Mouse (Mus musculus): ENCODE measurements around the gene Adck1. TPM values are rescaled to one million over a fixed set of nuclear protein-coding genes. Genes with fewer than 3 reads are reported as not detected.

Adck1 gene
- total and polyA plus RNA-seq, 3 experiments = 30.6 to 34.3 TPM; not detected in 1

GRCm38 (mm10) chr12:88432277-88432676, 71.9 kb downstream of the Adck1 start (continued):
- TF ChIP-seq ZC3H11A (IDR thresholded peaks at IDR 0.05; ENCODE audit: low read depth, low read length) = no peak
- no peak for TF ChIP-seq MXI1 (IDR thresholded peaks at IDR 0.05; ENCODE audit: low read depth, low read length)
- no peak for TF ChIP-seq SMC3 (IDR thresholded peaks at IDR 0.05; ENCODE audit: low read depth, low read length)
- TF ChIP-seq USF1 (IDR thresholded peaks at IDR 0.05; ENCODE audit: low read depth, low read length) = no peak

- H3K36me3 ChIP-seq (ENCODE audit: control insufficient read depth in 1 of 2, insufficient read depth in 2 of 2, low read length in 2 of 2) = peaks cover 0 to 21% of the 10 kb centered on the region in 2 experiments; a peak in 2 of 4 replicates
- no peak overlapping the region for H3K9ac ChIP-seq (ENCODE audit: control insufficient read depth, low read depth, low read length, poor library complexity, severe bottlenecking)
- no peak for DNase-seq (ENCODE audit: low read depth, low spot score)
- H3K27ac ChIP-seq (ENCODE audit: control insufficient read depth, low read depth, low read length) = no peak overlapping the region
- TF ChIP-seq CHD1 (IDR thresholded peaks at IDR 0.05; ENCODE audit: low read depth, low read length) (no peak), RCOR1 (IDR thresholded peaks at IDR 0.05; ENCODE audit: low read depth, low read length) (no peak), MYC (IDR thresholded peaks at IDR 0.05; ENCODE audit: low read depth, low read length) (no peak), ZKSCAN1 (IDR thresholded peaks at IDR 0.05; ENCODE audit: low read depth, low read length) (no peak), MYB (IDR thresholded peaks at IDR 0.05; ENCODE audit: low read depth, low read length) (no peak), ETS1 (IDR thresholded peaks at IDR 0.05; ENCODE audit: low read depth, low read length) (no peak), NELFE (IDR thresholded peaks at IDR 0.05; ENCODE audit: low read depth, low read length) (no peak), SMC3 (IDR thresholded peaks at IDR 0.05; ENCODE audit: low read depth, low read length) (no peak), POLR2AphosphoS2 (IDR thresholded peaks at IDR 0.05; ENCODE audit: low read length) (no peak), GATA1 (IDR thresholded peaks at IDR 0.05; ENCODE audit: low read depth, low read length) (no peak), POLR2A (IDR thresholded peaks at IDR 0.05; ENCODE audit: control insufficient read depth in 1 of 2, insufficient read depth in 1 of 2, low read depth in 1 of 2, low read length in 2 of 2, poor library complexity in 1 of 2) (no peak), JUND (IDR thresholded peaks at IDR 0.05; ENCODE audit: low read depth, low read length) (no peak), KAT2A (conservative IDR thresholded peaks at IDR 0.05; ENCODE audit: low read depth, low read length) (no peak), ZC3H11A (IDR thresholded peaks at IDR 0.05; ENCODE audit: low read depth, low read length) (no peak), MEF2A (IDR thresholded peaks at IDR 0.05; ENCODE audit: extremely low read depth, insufficient replicate concordance, low read depth, low read length, poor library complexity, severe bottlenecking) (no peak), MAX (IDR thresholded peaks at IDR 0.05; ENCODE audit: low read length) (no peak), ZNF384 (IDR thresholded peaks at IDR 0.05; ENCODE audit: low read depth, low read length) (no peak), USF1 (IDR thresholded peaks at IDR 0.05; ENCODE audit: low read depth, low read length) (no peak)
- H3K79me2 ChIP-seq (ENCODE audit: control insufficient read depth, insufficient read depth, low read length, poor library complexity) = no peaks in the 10 kb centered on the region
- no peaks in the 10 kb centered on the region for H3K9me3 ChIP-seq (replicated peaks; ENCODE audit: insufficient read depth, low read length)
- no peak overlapping the region for H3K4me3 ChIP-seq (ENCODE audit: control insufficient read depth in 1 of 2, insufficient read depth in 1 of 2, low read depth in 2 of 2, low read length in 2 of 2)
- no peaks in the 10 kb centered on the region for H3K27me3 ChIP-seq (ENCODE audit: control insufficient read depth in 1 of 2, insufficient read depth in 2 of 2, low read length in 2 of 2)
- peaks cover 11 to 31% of the 10 kb centered on the region in 2 experiments for H3K4me1 ChIP-seq (ENCODE audit: control insufficient read depth in 1 of 2, insufficient read depth in 2 of 2, low read length in 2 of 2)
Observed at GRCm38 (mm10) chr12:88433171-88433570, 72.8 kb downstream of the Adck1 start.
